Mouse (Mus musculus) heart, embryonic 15.5 days (tissue): Measurements from ENCODE around the gene Pnma1. TPM values are rescaled to one million over a fixed set of nuclear protein-coding genes. Genes with fewer than 3 reads are reported as not detected.

ENCODE experiments used
- ATAC-seq: fragments of 200-750 bp; cut with Nextera tagmentation; replicated peaks from 2 replicates; pipeline ENCODE4 v1.8.0; 2017; ENCODE audit warnings: low read depth, moderate TSS enrichment; ENCODE audit not compliant: insufficient number of reproducible peaks, insufficient read depth, low FRiP score
- H3K27ac ChIP-seq: fragments of 300-500 bp; sonication (generic); 2 replicates; pipeline ENCODE4 v1.5.1; 2015; ENCODE audit warnings: mild to moderate bottlenecking, inconsistent platforms
- H3K27me3 ChIP-seq: fragments of 300-500 bp; sonication (generic); 2 replicates; pipeline ENCODE4 v1.6.1; 2015; ENCODE audit warnings: inconsistent platforms
- H3K36me3 ChIP-seq: fragments of 300-500 bp; sonication (generic); 2 replicates; pipeline ENCODE4 v1.6.1; 2015; ENCODE audit warnings: mild to moderate bottlenecking, inconsistent platforms
- H3K4me1 ChIP-seq: fragments of 300-500 bp; sonication (generic); replicated peaks from 2 replicates; pipeline ENCODE4 v1.6.1; 2015; ENCODE audit warnings: inconsistent platforms
- H3K4me2 ChIP-seq: fragments of 300-500 bp; sonication (generic); 2 replicates; pipeline ENCODE4 v1.6.1; 2015; ENCODE audit warnings: inconsistent platforms, mild to moderate bottlenecking, moderate library complexity
- H3K4me3 ChIP-seq: fragments of 300-500 bp; sonication (generic); 2 replicates; pipeline ENCODE4 v1.5.1; 2015; ENCODE audit warnings: mild to moderate bottlenecking, inconsistent platforms
- H3K9ac ChIP-seq: fragments of 300-500 bp; sonication (generic); 2 replicates; pipeline ENCODE4 v1.6.1; 2015; ENCODE audit warnings: mild to moderate bottlenecking, inconsistent platforms
- H3K9me3 ChIP-seq: fragments of 300-500 bp; sonication (generic); replicated peaks from 2 replicates; pipeline ENCODE4 v1.6.1; 2016; ENCODE audit warnings: inconsistent platforms
- WGBS: fragments of 180-500 bp; shearing (Covaris S2); methylation state at CpG from one replicate; pipeline ENCODE4 v1.1.7; 2015; ENCODE audit warnings: mixed read lengths; 5-methylcytosine and 5-hydroxymethylcytosine counted together
- polyA plus RNA-seq: library from polyadenylated mRNA; unstranded; fragments of >200 nt; fragmentation: Nextera tagmentation; extraction: Ambion mirVana; gene quantifications from 2 replicates; pipeline ENCODE4 v1.2.1, GENCODE M21; 2015

Pnma1 gene
- polyA plus RNA-seq, 1 experiment from 2014 or later = 0.42 TPM

DNA sequence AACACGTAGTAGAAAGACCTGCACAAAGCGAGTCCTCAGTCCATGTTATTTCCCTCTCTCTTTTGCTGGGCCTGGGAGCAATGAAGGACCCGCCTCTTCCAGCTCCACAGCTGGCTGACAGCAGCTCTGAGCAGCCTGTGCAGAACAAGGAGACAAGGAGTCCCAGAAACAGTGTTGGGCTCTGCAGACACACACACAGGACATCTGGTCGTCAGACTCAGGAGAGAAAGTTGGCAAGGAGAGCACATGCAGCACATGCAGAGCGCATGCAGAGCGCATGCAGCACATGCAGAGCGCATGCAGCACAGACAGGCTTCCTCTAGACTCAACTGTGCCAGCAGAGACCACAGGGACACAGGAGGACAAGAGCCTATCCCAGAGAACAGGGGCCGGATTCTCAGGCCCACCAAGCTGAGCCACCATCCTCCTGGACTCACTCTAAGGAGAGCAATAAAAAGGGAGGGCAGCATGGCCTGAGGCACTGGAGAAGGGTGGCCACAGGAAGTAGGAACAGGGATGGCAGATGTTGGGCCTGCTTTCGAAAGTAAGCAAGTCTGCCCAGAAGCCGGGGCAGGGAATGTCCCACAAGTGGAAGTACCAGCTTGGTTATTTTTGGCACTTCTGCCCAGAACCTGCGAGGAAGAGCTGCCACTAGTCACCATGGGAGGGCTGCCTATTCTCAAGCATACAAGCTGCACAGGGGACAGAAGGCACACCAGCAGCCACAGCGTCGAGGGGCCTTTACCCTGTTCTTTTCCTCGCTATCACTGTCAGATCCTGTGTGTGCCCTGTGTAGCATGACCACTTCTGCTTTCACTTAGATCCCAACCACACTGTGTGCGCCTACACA, 39.7 kb upstream of the Pnma1 start:
- H3K27me3 ChIP-seq = no peaks in the 10 kb centered on the region
- no peaks in the 10 kb centered on the region for H3K36me3 ChIP-seq
- 47% methylated on average over 15 of the region's 15 CpGs for WGBS
- H3K9me3 ChIP-seq = no peaks in the 10 kb centered on the region
- H3K4me3 ChIP-seq = no peak overlapping the region
- H3K4me2 ChIP-seq = peak overlapping the region; percentile 9
- H3K27ac ChIP-seq = peak overlapping the region; percentile 81
- H3K9ac ChIP-seq = no peak overlapping the region
- no peak for ATAC-seq
- H3K4me1 ChIP-seq = peaks cover 83% of the 10 kb centered on the region

DNA sequence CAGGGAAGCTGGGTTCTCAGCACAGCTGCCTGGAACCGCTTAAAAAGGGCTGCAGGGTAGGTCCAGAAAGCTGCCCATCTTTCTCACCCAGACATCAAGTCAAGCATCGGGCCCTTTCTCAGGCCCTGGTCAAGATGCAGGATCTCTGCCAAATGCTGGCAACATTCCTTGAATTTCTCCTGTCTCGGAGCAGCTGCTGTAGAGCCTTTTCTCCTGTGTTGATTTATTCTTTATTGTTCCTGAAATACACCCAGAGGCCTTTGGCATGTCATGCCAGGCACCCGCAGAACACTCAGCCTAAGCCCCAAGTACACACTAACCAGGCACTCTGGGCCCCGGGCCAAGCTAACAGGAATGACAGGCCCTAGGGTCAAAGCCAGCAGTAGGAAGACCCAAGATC, 38.7 kb upstream of the Pnma1 start:
- Histone ChIP-seq H3K4me2 (no peak overlapping the region), H3K4me3 (no peak overlapping the region), H3K4me1 (peaks cover 79% of the 10 kb centered on the region), H3K27ac (peak overlapping the region; percentile 81), H3K27me3 (no peaks in the 10 kb centered on the region), H3K9me3 (no peaks in the 10 kb centered on the region), H3K9ac (no peak overlapping the region), H3K36me3 (no peaks in the 10 kb centered on the region)
- no peak; the same call in 1 of the 2 replicates for ATAC-seq
- 31% methylated on average over 5 of the region's 5 CpGs for WGBS

DNA sequence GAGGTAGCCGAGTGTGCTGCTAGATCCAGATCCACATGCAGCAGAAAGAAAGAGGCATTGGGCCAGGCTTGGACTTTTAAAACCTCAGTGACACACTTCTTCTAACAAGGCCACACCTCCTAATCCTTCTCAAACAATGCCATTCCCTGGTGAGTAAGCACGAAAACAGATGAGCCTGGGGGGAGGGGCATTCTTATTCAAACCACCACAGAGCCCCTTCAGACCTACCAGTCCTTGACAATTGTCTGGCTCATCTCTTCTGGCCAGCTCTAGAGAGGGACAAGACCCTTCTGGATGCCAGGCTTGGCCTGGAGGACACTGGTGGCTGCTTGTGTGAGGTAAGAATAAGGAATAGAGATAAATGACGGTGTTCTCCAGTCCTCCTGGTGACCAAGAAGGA, 38.2 kb upstream of the Pnma1 start:
- Histone ChIP-seq H3K9me3 (no peaks in the 10 kb centered on the region), H3K27ac (peak overlapping the region; percentile 81), H3K4me3 (no peak overlapping the region), H3K9ac (no peak overlapping the region), H3K4me1 (peaks cover 79% of the 10 kb centered on the region), H3K36me3 (no peaks in the 10 kb centered on the region), H3K27me3 (no peaks in the 10 kb centered on the region), H3K4me2 (no peak overlapping the region)
- WGBS = 79% methylated on average over 3 of the region's 3 CpGs
- no peak for ATAC-seq

DNA sequence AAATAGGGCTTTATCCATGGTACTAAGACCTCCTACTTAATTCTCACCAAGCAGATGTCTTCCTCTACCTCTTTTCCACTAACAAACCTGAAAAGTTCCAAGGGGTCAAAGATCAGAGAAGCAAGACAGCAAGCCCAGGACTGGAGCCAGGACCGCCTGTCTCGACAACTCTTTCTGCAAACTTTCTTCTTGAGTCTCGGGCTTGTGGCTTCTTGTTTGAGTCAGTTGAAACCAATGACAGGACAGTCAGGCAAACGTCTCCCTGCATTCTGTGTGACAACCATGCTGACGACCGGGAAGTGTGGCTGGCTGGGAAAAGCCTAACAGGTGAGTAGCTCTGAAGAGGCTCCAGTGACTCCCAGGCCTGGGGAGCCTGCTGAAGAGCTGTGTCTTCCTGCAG, 37.3 kb upstream of the Pnma1 start:
- Histone ChIP-seq H3K27me3 (no peaks in the 10 kb centered on the region), H3K9ac (no peak overlapping the region), H3K4me2 (no peak overlapping the region), H3K36me3 (no peaks in the 10 kb centered on the region), H3K4me1 (peaks cover 79% of the 10 kb centered on the region), H3K9me3 (no peaks in the 10 kb centered on the region), H3K27ac (peak overlapping the region; percentile 81), H3K4me3 (no peak overlapping the region)
- no peak for ATAC-seq
- 48% methylated on average over 6 of the region's 6 CpGs for WGBS

DNA sequence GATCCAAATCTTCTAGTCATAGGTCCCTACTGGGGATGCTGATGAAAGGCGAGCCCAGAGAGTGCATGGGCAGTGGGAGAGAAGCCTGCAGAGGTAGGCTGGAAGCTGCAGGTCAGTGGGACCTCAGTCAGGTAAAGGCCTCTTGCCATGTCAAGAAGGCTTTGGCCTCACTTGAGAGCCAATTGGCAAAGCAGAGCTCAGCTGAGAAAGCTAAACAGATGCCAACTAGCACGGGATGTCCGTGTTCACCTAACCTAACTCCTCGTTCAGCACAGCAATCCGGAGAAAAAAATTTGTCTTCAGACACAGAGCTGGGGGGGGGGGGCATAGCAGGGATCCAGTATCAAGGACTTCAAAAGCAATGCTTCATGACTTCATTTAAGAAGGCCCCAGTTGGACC, 36.7 kb upstream of the Pnma1 start:
- Histone ChIP-seq H3K9ac (no peak overlapping the region), H3K36me3 (no peaks in the 10 kb centered on the region), H3K4me2 (no peak overlapping the region), H3K9me3 (no peaks in the 10 kb centered on the region), H3K27me3 (no peaks in the 10 kb centered on the region), H3K27ac (peak overlapping the region; percentile 81; the same call in 1 of the 2 replicates), H3K4me3 (no peak overlapping the region), H3K4me1 (peaks cover 79% of the 10 kb centered on the region)
- no peak for ATAC-seq
- WGBS = 60% methylated on average over 5 of the region's 5 CpGs

DNA sequence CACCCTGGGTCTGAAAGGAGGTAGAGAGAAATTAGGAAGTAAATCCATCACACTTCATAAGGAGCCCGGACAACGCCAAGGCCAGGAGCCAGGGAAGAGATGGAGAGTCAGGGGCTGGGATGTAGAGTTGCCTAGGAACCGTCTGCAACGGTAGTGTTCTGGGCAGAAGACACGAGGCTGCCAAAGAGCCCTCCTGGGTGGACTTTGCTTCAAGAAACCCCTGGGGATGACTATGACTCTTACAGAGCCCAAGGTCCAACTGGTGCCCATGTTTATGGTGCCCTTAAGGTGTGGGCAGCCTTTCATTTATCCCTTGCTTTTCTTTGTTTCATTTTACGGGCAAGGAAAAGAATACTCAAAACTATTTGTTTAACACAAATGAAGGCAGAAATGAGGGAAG, 33.7 kb upstream of the Pnma1 start:
- no peak for ATAC-seq
- no peak overlapping the region for H3K9ac ChIP-seq
- peak overlapping the region; percentile 75; the same call in 1 of the 2 replicates for H3K27ac ChIP-seq
- H3K36me3 ChIP-seq = no peaks in the 10 kb centered on the region
- H3K4me3 ChIP-seq = no peak overlapping the region
- no peaks in the 10 kb centered on the region for H3K9me3 ChIP-seq
- no peaks in the 10 kb centered on the region for H3K27me3 ChIP-seq
- peaks cover 78% of the 10 kb centered on the region for H3K4me1 ChIP-seq
- H3K4me2 ChIP-seq = peak overlapping the region; percentile 28; the same call in 1 of the 2 replicates
- 73% methylated on average over 6 of the region's 6 CpGs for WGBS

DNA sequence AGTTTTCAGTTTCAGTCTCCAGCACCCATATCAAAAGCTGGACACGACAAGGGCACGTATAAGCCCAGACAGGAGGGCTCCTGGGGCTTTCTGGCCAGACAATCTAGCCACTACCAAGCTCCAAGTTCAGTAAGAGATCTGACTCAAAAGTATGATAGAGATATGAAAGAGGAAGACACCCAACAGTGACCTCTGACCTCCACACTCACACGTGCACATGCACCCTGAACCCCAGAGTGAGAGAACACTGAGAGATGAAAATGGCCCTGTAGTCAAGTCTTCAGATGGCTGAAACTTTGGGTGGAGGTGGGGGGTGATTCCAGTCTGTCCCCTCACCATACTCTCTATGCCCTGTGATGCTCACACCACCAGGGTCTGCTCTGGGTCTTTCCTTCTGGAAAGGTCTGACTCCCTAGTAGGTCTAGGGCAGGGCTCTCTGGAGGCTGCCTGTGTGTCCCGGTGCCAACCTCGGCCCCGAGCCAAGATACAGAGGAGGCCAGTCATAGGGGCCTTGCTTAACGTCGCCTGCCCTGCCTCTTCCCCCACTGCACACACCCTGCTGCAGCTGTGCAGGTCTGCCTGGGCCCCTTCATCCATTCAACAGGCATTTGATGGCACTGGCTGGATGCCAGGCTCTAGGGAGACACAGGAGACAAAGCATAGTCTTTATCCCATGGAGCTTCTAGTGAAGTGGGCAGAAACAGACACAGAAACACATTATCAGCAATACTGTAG, 32.6 kb upstream of the Pnma1 start:
- H3K9me3 ChIP-seq = no peaks in the 10 kb centered on the region
- H3K27me3 ChIP-seq = no peaks in the 10 kb centered on the region
- H3K27ac ChIP-seq = peak overlapping the region; percentile 75
- peaks cover 78% of the 10 kb centered on the region for H3K4me1 ChIP-seq
- ATAC-seq = peak; percentile 92
- H3K36me3 ChIP-seq = no peaks in the 10 kb centered on the region
- 13% methylated on average over 8 of the region's 8 CpGs for WGBS
- 0 out of 2 replicates have a peak overlapping the region, but pooled peaks have one; percentile 15 for H3K9ac ChIP-seq
- no peak overlapping the region for H3K4me3 ChIP-seq
- peak overlapping the region; percentile 28 for H3K4me2 ChIP-seq

DNA sequence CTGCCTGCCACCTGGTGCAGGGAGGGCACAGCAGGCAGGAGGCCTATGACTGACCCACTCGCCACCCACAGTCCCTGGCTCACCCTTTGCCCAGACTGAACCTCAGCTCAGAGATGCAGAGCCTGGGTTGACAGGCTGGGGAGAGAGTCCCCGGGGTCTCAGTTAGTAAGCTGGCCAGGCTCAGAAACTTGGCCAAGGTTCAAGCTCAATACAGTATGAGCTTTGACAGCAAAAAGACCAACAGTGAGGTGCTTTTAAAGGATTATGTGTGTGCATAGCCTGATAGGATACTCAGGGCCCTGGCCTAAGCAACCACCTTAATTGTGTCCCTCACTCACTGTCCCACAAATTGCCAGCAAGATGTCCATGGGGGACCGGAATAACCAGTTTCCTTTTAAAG, 31.8 kb upstream of the Pnma1 start:
- no peak overlapping the region for H3K4me3 ChIP-seq
- H3K9me3 ChIP-seq = no peaks in the 10 kb centered on the region
- no peak overlapping the region for H3K9ac ChIP-seq
- H3K4me2 ChIP-seq = peak overlapping the region; percentile 28; the same call in 1 of the 2 replicates
- 44% methylated on average over 3 of the region's 3 CpGs for WGBS
- ATAC-seq = no peak
- peak overlapping the region; percentile 75 for H3K27ac ChIP-seq
- H3K27me3 ChIP-seq = no peaks in the 10 kb centered on the region
- H3K4me1 ChIP-seq = peaks cover 78% of the 10 kb centered on the region
- no peaks in the 10 kb centered on the region for H3K36me3 ChIP-seq

DNA sequence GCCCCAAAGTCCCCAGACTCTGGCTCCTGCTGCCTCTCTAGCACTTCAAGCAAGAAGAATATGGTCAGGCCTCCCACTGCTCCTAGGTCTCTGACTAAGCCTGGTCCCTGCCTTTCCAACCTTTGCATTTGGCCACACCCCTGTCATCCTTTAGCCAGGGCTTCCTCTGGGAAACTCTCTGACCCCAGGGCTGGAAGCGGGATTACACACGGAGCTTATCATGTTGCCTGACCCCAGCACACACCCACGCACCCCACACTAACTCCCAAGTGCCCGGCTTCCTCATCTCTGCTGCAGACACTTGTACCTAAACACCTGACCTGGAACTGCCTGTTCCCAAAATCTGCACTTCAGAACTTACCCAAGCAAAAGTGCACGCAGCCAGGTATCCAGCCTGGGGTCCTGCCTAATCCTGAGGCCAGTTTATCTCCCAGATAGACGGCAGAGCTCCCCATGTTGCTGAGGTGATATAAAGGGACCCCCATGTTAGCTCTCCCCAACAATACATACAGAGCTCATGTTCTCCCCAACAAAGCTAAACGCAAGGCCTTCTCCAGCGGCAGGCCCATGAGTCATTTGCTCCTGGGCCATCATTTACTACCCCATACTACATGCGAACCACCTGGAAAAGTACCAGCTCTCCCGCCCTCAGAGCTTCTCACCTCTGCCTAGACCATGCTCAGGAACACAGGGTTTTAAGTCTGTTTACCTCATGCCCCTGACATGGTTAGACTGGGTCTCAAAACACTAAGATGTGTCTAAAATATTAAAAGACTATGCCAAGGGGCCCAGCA, 30.6 kb upstream of the Pnma1 start:
- Histone ChIP-seq H3K4me1 (peaks cover 85% of the 10 kb centered on the region), H3K27me3 (no peaks in the 10 kb centered on the region), H3K27ac (no peak overlapping the region), H3K4me2 (no peak overlapping the region), H3K36me3 (peaks cover 2% of the 10 kb centered on the region), H3K4me3 (no peak overlapping the region), H3K9me3 (no peaks in the 10 kb centered on the region), H3K9ac (no peak overlapping the region)
- ATAC-seq = no peak
- WGBS = 62% methylated on average over 10 of the region's 10 CpGs

DNA sequence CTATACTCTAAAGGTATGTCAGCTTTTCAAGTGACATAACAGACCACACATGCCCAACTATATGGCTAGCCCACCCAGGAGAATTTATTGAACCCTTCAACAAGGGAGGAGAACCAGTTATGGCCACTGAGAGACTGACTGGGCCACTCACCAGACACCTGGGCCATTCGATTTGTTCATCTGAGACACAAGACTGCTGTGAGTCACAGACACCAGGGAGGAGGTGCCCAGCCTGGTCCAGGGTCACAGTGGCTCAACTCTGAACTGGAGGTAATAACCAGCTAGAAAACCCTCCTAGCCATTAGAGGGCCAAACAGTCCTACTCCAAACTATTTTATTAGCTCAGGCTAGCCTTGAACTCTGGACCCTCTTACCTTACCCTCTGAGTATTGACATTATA, 29.8 kb upstream of the Pnma1 start:
- no peak overlapping the region for H3K4me3 ChIP-seq
- ATAC-seq = no peak

More for the DNA sequence above, 29.8 kb upstream of the Pnma1 start:
- Histone ChIP-seq H3K4me1 (peaks cover 91% of the 10 kb centered on the region), H3K36me3 (peaks cover 10% of the 10 kb centered on the region), H3K4me2 (no peak overlapping the region), H3K9ac (no peak overlapping the region), H3K27ac (no peak overlapping the region), H3K27me3 (no peaks in the 10 kb centered on the region), H3K9me3 (no peaks in the 10 kb centered on the region)
- WGBS = 70% methylated on average over 1 of the region's 1 CpGs
